Mouse (Mus musculus): Measurements from ENCODE around the gene Degs1.
A peak's percentile ranks its signal among the peaks of the same experiment; 100 is the strongest.

Gene Degs1

GRCm38 (mm10) chr1:182226261-182226660, 56.3 kb downstream of the Degs1 start:
- DNase-seq (ENCODE audit: low spot score in 2 of 2): peak in 1 of 2 experiments; percentile 5

Measured in thymus, postnatal 10 days (tissue).